Mouse (Mus musculus): ENCODE measurements around the gene Mapk8ip3.

The Mapk8ip3 gene

GRCm38 (mm10) chr17:24885356-24886133 is 51.2 kb downstream of the Mapk8ip3 start:
- no peak for DNase-seq (ENCODE audit: low read depth, low spot score)

DNA sequence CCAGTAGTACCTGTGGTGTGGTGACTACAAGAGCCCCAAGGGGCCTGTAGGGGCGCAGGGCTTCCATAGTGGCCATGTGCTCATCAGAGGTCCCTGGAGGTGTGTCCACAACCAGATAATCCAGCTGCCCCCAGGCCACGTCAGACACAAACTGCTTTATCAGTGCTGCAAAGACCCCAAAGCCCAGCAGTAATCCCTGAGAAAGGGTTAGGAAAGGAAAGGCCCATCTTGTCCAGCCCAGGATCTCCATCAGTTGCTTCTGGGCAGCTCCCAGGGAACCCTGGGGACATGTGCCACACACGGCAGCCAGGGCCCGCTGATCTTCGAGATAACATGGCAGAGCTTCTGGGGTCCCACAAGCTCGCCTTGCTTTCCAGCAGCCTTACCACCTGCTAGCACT is 52.4 kb downstream of the Mapk8ip3 start:
- DNase-seq (ENCODE audit: low read depth, low spot score) = no peak

- no peak for DNase-seq (ENCODE audit: low read depth, low spot score)
Measured at GRCm38 (mm10) chr17:24881738-24882440, 54.9 kb downstream of the Mapk8ip3 start.

DNA sequence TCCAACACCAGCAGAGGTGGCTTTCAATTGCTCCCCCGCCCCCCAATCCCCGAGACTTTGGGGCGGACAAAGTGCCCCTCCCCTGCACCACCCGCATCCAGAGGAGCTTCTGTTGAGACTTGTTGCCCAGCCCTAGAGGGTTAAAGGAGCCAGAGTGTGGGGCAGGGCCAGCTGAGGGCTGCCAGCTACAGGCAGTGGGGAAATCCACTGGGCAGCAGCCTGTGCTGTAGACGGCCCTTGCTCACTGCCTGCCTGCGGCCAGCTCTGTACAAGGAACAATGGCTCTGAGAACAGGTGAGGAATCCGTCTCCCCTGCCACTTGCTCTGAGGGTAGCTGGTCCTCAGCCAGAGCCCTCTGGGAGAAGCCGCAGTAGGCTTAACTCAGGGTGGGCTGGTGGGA is 58.2 kb downstream of the Mapk8ip3 start:
- DNase-seq (ENCODE audit: low read depth, low spot score) = no peak

DNA sequence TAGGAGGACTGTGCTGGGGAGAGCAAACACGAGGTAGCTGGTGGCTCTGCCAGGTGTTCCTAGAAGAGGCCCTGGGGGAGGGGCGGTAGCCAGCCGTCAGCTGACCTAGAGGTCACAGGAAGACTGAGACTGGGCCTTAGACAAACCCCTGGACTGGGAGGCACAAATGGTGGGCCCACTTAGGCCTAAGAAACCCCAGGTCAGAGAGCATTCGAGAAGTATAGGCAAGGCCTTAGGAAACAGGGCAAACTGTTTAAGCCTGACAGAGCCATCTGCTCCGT is 58.7 kb downstream of the Mapk8ip3 start:
- no peak for DNase-seq (ENCODE audit: low read depth, low spot score)

DNA sequence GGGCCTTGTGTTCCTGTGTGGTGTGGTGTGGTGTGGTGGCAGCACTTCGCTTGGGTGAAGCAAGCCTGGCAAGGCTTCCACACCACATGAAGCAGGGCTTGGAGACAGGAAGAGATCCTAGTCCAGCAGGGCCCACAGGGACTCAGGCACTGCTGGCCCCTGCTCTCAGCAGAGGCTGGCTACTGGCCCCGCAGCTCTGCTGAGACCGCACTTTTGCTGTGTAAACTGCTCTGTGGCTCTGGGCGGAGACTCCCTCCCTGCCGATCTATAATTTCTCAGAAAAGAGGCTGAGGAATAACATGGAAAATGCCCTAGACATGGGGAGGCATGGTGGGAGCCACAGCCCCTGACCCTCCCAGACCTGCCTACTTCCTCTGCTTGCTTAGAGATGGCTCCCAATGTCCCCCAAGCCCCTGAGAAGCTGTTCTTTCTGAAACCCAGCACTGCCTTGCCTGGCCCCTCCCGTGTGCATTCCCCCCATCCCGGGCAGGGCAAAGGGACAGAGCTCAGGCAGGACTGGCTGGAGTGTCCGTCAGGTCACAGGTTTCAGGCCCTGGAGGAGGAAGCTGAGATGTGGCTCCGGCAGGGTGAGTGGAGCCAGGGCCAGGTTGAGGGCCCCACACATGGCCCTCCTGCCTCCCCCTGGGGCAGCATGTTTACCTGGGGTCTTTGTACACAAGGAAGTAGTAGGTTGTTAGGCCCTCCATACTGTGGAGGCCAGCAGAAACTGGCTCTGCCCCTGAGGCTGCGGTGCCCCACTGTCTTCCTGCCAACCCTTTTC is 59.3 kb downstream of the Mapk8ip3 start:
- DNase-seq (ENCODE audit: low read depth, low spot score) = no peak

DNA sequence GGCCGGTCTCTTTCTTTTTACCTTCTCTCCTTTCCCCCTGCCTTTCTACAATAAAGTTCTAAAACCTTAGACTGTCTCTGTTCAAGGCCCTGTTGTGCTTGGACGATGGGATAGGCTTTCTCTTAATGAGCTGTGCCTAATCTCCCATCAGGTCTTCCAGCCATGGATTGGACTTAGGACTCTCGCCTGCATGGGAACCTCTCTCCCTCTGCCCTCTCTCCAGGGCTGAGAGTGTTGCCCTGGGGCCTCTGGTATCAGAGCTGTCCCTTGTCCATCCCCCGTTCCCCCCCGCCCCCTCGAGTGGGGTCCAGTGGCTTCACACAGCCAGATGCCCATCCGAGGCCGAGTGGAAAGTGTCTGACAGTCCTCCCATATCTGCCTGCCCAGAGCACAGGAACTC is 61.8 kb downstream of the Mapk8ip3 start:
- no peak for DNase-seq (ENCODE audit: low read depth, low spot score)

DNA sequence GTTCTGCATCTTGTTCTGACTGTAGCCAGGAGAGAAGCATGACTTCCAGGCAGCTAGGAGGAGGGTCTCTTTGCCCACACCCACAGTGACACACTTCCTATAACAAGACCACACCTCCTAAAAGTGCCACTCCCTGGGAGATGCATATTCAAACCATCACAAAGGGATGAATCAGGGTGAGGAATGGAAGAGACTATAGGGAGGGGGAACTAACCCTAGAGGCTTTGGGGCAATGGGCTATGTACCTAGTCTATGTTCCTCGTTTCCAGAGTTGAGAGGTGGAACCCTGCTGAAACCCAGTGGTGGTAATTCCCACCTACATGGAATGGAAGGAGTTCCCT is 62.4 kb downstream of the Mapk8ip3 start:
- no peak for DNase-seq (ENCODE audit: low read depth, low spot score)

- DNase-seq (ENCODE audit: low read depth, low spot score) = no peak
Measured at GRCm38 (mm10) chr17:24873695-24874404, 62.9 kb downstream of the Mapk8ip3 start.

GRCm38 (mm10) chr17:24867914-24868313 is 68.9 kb downstream of the Mapk8ip3 start:
- no peak for DNase-seq (ENCODE audit: low read depth, low spot score)

DNA sequence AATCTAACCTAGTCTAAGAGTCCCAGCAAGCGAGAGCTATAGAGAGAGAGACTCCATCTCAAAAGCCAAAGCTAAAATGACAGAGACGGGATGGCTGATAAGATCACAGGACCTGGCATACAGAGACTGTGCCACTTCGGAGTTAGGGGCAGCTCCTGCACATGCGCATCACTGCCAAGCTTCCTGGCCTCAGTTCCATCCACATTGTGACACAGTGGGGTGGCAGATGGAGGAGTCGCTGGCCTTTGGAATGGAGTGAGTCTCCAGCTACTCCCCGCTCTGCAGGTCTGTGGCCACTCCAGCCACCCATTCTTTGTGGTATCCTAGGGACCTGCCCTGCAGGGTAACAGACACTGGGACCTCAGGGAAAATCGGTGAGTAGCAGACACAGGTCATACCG is 71.0 kb downstream of the Mapk8ip3 start, which contains the start of gene Igfals:
Gene Igfals, plus strand, starts transcription at position 222 of the 400 bp plus-strand sequence.
- DNase-seq (ENCODE audit: low read depth, low spot score) = no peak

DNA sequence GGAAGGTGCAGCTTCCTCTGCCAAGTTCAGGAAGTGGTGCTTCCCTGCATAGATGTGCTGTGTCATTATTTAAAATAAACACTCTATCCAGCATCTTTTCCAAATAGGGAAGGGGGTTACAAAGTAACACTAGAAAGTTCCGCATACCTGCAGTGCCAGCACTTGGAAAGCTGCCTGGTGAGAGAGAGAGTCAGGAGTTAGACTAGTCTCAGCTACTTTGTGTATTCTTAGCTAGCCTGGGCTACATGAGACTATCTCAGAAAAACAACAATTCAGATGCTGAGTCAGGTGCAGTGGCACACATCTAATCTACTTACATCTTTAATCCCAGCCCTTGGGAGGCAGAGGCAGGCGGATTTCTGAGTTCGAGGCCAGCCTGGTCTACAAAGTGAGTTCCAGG is 75.0 kb downstream of the Mapk8ip3 start:
- DNase-seq (ENCODE audit: low read depth, low spot score) = no peak

DNA sequence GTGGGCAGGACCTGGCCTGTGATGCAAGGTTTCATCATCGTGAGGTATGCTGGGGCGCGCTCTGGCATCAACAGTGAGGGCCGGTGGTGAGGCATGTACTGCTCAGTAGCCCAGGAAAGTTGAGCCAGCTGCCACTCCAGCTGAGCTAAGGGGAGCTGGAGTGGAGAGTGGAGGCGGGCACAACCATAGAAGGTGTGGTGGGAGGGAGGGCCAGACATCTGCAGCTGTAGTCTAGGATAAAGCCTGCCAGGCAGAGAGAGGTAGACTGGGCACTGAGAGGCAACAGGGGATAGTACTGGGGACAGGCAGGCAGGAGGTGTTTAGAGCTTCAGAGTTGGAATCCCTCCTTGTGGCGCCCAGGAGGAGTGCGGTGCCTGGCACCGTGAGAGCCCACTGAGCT is 76.7 kb downstream of the Mapk8ip3 start:
- DNase-seq (ENCODE audit: low read depth, low spot score) = no peak

DNA sequence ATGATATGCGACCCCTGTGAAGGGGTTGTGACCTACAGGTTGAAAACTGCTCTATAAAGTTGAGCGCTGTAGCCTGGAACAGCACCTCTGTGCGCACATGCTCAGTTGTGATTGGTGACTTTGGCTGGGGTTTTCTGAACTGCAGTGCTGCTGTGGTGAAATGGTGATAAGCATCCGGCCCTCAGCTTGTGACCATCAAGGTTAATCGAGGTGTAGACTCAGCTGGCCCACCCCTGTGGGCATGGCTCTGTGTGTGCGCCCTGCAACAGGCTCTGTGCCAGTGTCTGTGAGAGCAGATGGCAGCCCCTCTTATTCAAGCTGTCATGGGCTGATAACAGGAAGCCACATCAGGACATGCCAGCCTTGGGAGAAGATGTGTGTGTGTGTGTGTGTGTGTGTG is 77.8 kb downstream of the Mapk8ip3 start:
- DNase-seq (ENCODE audit: low read depth, low spot score) = no peak

GRCm38 (mm10) chr17:24857831-24858470 is 78.8 kb downstream of the Mapk8ip3 start:
- no peak for DNase-seq (ENCODE audit: low read depth, low spot score)

DNA sequence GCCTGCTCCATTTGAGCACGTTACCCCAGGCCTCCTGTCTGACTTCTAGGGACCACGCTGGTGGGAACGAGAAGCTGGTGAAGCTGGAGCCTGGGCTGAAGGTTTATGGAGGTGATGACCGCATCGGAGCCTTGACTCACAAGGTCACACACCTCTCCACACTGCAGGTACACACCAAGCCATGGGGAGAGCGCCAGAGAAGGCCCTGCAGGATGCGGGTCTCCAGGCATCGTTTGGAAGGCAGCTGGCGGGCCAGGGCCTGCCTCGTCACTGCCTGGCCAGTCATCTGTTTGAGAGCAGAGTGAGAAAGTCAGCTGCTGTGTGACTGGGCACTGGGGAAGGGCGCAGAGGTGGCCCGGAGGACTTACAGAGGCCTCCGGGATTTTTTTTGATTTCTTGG is 80.2 kb downstream of the Mapk8ip3 start:
- DNase-seq (ENCODE audit: low read depth, low spot score) = no peak

DNA sequence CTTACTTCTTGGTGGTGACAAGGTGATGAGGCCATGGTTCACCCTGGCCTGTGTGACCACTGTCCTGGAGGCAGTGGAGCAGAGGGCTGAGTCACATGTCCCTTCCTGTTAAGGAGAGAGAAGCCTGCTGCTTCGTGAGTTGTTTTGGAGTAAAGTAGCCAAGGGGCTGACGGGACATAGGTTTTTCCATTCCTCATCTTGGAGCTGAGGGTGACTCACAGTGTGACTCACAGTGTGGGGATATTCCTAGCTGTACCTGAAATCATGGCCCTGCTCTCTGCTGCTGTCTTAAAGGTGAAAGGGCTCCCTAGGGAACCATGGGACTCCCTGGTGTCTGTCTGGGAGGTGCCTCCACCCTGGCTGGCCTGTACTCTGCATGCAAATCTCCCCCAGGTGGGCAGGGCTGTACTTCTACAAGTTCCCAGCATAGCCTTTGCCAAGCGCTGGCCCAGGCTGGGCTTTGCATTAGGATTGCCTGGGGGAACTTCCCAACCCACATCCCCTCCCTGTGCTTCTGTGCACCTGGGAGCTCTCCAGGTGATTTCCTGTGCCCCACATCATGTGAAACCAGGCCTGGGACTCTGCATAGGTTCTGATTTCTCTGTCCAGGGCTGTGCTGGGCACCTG is 80.8 kb downstream of the Mapk8ip3 start:
- DNase-seq (ENCODE audit: low read depth, low spot score) = no peak

GRCm38 (mm10) chr17:24851381-24852125 is 85.2 kb downstream of the Mapk8ip3 start:
- DNase-seq (ENCODE audit: low read depth, low spot score) = no peak

GRCm38 (mm10) chr17:24850773-24851127 is 86.0 kb downstream of the Mapk8ip3 start:
- no peak for DNase-seq (ENCODE audit: low read depth, low spot score)

DNA sequence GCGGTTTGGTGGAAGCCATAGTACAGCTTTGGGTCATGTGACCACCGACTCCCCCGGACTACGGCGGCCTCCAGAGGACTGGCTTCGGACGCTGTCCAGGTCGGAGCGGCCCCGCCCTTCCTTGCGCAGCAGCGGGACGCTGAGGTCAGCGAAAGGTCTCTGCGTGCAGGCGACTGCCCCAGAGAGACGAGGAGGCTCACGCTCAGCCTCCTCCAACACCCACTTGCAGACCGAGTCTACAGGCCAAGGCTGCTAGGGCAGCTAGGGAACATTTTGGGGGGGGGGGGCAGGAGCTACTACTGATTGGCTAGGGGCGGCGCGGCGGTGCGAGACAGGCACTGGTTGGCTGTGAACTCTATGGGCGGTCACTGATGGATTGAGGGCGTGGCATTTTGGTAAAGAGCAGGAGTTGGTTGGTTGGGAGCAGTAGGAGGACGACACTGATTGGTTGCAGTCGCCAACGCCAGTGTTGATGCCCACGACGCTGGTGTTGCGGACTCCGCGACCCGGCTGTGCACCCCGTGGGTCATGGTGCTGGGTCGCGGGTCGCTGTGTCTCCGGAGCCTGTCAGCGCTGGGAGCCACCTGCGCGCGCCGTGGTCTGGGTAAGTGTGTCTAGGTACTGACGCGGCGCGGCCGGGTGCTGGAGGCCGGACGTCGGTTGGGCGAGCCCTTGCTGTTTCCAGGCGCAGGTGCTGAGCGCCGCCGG is 86.6 kb downstream of the Mapk8ip3 start, which contains the start of gene Fahd1:
Gene Fahd1, minus strand, starts transcription at position 300 of the 708 bp plus-strand sequence.
- DNase-seq (ENCODE audit: low read depth, low spot score) = peak; percentile 95

Measured in retina, postnatal 7 days (tissue).